Mouse (Mus musculus): Measurements from ENCODE around the gene Actn1. TPM values are rescaled to one million over a fixed set of nuclear protein-coding genes. Genes with fewer than 3 reads are reported as not detected.
A peak's percentile ranks its signal among the peaks of the same experiment; 100 is the strongest.

Actn1 gene
- polyA plus RNA-seq, 1 experiment from 2014 or later = 279 TPM

GRCm38 (mm10) chr12:80239445-80239844 lies 20.7 kb downstream of the Actn1 start:
- DNase-seq (ENCODE audit: low read depth, low spot score) (no peak), ATAC-seq (no peak)

GRCm38 (mm10) chr12:80238523-80238922 lies 21.6 kb downstream of the Actn1 start:
- TF ChIP-seq CTCF (IDR thresholded peaks at IDR 0.05) = no peak
- no peaks in the 10 kb centered on the region for H3K27me3 ChIP-seq
- ChIA-PET POLR2A (no interaction called here), CTCF (no interaction called here)
- DNase-seq (ENCODE audit: low read depth, low spot score) (no peak), ATAC-seq (no peak)
- in situ Hi-C loops (cut with MboI; ENCODE audit: low pct_unique_long_range_greater_than_20kb) = no loop called here

More at GRCm38 (mm10) chr12:80239445-80239844, 20.7 kb downstream of the Actn1 start:
- TF ChIP-seq CTCF (IDR thresholded peaks at IDR 0.05) = no peak
- no peaks in the 10 kb centered on the region for H3K27me3 ChIP-seq
- in situ Hi-C loops (cut with MboI; ENCODE audit: low pct_unique_long_range_greater_than_20kb) = no loop called here
- CTCF ChIA-PET = interaction anchor here (1.1 kb wide), 1 partner anchor 10 kb away, joined by 3 read pairs; no protein-coding TSS in a partner anchor
- POLR2A ChIA-PET = no interaction called here

GRCm38 (mm10) chr12:80235295-80235694 lies 24.9 kb downstream of the Actn1 start:
- POLR2A ChIA-PET = no interaction called here
- TF ChIP-seq CTCF (IDR thresholded peaks at IDR 0.05) = no peak

DNA sequence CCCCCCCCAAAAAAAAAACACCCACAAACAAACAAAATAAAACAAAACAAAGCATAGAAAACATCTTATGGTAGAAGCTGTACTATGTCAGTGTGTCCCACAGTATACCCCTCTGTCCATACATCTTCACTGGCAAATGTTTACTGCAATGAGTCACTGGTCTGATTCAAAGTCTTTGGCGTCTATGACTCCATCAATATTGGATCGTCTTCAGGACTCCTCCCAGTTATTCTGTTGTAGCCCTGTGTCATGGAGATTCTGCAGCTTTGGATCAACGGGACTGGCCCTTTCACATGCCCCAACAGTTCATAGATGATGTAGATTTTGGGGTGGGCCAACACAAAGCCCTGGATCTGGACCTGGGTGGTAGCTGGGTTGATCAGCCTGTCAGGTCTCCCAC lies 25.9 kb downstream of the Actn1 start:
- POLR2A ChIA-PET = interaction anchor here (0.7 to 1.3 kb wide), 2 partner anchors 54 to 131 kb away, joined by 3 to 6 read pairs; no protein-coding TSS in a partner anchor
- H3K27me3 ChIP-seq = no peaks in the 10 kb centered on the region
- TF ChIP-seq CTCF (IDR thresholded peaks at IDR 0.05) = no peak
- ATAC-seq (no peak), DNase-seq (ENCODE audit: low read depth, low spot score) (no peak)
- in situ Hi-C loops (cut with MboI; ENCODE audit: low pct_unique_long_range_greater_than_20kb) = no loop called here
- CTCF ChIA-PET = no interaction called here

More at GRCm38 (mm10) chr12:80235295-80235694, 24.9 kb downstream of the Actn1 start:
- no peak for DNase-seq (ENCODE audit: low read depth, low spot score)
- ATAC-seq = no peak
- no peaks in the 10 kb centered on the region for H3K27me3 ChIP-seq
- CTCF ChIA-PET = interaction anchor here (0.8 kb wide), 1 partner anchor 10 kb away, joined by 4 read pairs; no protein-coding TSS in a partner anchor
- in situ Hi-C loops (cut with MboI; ENCODE audit: low pct_unique_long_range_greater_than_20kb) = no loop called here

DNA sequence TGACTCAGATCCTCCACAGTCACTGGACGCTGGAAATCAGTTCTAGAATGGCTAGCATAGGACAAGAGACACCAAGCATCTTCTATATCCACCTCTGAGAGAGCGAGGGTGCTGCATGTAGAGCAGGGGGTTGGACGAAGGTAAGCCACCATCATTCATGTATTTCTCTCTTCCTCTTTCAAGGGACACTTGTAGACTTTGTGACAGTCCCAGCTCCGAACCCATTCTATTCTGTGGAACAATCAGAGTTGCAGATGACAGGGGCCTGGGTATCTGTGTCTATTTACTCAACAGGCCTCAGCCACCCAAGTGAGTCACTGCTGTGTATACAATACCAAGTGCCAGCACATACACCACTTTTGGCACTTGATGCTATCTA lies 27.3 kb downstream of the Actn1 start:
- DNase-seq (ENCODE audit: low read depth, low spot score) (no peak), ATAC-seq (no peak)
- no peak for TF ChIP-seq CTCF (IDR thresholded peaks at IDR 0.05)
- in situ Hi-C loops (cut with MboI; ENCODE audit: low pct_unique_long_range_greater_than_20kb) = no loop called here
- POLR2A ChIA-PET = no interaction called here
- H3K27me3 ChIP-seq = no peaks in the 10 kb centered on the region
- CTCF ChIA-PET = no interaction called here

GRCm38 (mm10) chr12:80232076-80232839 lies 27.9 kb downstream of the Actn1 start:
- in situ Hi-C loops (cut with MboI; ENCODE audit: low pct_unique_long_range_greater_than_20kb) = no loop called here
- DNase-seq (ENCODE audit: low read depth, low spot score) (no peak), ATAC-seq (no peak)
- ChIA-PET POLR2A (no interaction called here), CTCF (interaction anchor here (1.2 kb wide), 1 partner anchor 13 kb away, joined by 3 read pairs; no protein-coding TSS in a partner anchor)
- no peak for TF ChIP-seq CTCF (IDR thresholded peaks at IDR 0.05)
- H3K27me3 ChIP-seq = no peaks in the 10 kb centered on the region

DNA sequence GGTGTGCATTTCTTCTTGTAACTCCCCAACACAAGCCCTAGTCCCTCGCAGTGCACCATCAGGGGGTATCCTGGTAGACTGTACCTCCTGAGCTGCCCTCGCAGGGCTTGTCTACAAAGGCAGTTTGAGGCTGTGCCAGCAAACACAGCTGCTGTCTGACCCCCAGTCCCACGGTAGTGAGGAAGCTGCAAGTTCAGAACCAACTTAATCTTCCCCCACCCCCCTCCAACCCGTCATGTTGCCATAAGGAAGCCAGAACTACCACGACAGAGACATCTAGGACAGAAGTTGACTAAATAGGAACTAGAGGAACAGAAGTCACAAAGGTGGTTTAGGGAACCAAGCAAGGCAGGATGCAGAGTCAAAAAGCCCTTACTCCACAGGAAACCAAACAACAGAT lies 28.9 kb downstream of the Actn1 start:
- in situ Hi-C loops (cut with MboI; ENCODE audit: low pct_unique_long_range_greater_than_20kb) = no loop called here
- H3K27me3 ChIP-seq = no peaks in the 10 kb centered on the region
- no peak for ATAC-seq
- ChIA-PET CTCF (interaction anchor here (1.2 to 1.5 kb wide), 2 partner anchors 14 to 18 kb away, joined by 3 read pairs; no protein-coding TSS in a partner anchor), POLR2A (interaction anchor here (1.1 kb wide), 1 partner anchor 10 kb away, joined by 3 read pairs; no protein-coding TSS in a partner anchor)
- no peak for DNase-seq (ENCODE audit: low read depth, low spot score)
- TF ChIP-seq CTCF (IDR thresholded peaks at IDR 0.05) = no peak

GRCm38 (mm10) chr12:80230854-80231253 lies 29.3 kb downstream of the Actn1 start:
- POLR2A ChIA-PET = interaction anchor here (0.6 to 1.1 kb wide), 2 partner anchors 9 to 116 kb away, joined by 3 read pairs; no protein-coding TSS in a partner anchor
- TF ChIP-seq CTCF (IDR thresholded peaks at IDR 0.05) = no peak
- CTCF ChIA-PET = interaction anchor here (0.8 to 1.5 kb wide), 4 partner anchors 14 to 23 kb away, joined by 3 read pairs; no protein-coding TSS in a partner anchor
- ATAC-seq = no peak
- no peaks in the 10 kb centered on the region for H3K27me3 ChIP-seq
- DNase-seq (ENCODE audit: low read depth, low spot score) = no peak
- in situ Hi-C loops (cut with MboI; ENCODE audit: low pct_unique_long_range_greater_than_20kb) = no loop called here

DNA sequence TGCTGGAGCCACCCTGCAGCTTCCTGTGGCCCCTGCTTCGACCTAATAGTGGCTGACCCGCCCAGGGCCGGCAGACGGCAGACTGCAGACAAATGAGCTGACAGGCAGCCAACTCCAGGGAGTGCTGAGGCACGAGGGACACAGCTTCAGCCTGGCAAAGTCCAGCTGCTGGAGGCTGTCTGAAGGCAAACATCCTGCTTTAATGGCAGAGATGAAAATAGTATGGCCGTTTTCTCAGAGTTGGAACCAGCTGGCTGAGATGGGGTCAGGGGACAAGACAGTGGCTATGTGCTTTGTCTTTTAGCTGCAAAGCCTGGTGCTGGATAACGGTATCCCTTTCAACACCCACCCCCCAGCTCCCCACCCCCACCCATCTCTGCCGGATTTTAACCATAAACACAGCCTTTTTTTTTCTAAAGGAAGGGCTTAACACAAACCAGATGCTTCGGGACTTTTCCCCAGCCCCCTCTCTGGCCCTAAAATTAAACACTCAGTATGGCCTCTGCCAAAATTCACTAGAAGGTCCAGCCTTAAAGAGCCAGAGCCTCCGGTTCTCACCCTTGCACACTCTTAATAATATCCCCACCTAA lies 30.0 kb downstream of the Actn1 start:
- DNase-seq (ENCODE audit: low read depth, low spot score) (no peak), ATAC-seq (peak; percentile 33)
- CTCF ChIA-PET = interaction anchor here (0.8 to 1.5 kb wide), 4 partner anchors 9 to 24 kb away, joined by 3 read pairs; no protein-coding TSS in a partner anchor
- in situ Hi-C loops (cut with MboI; ENCODE audit: low pct_unique_long_range_greater_than_20kb) = no loop called here
- POLR2A ChIA-PET = interaction anchor here (0.6 to 0.7 kb wide), 2 partner anchors 58 to 116 kb away, joined by 3 read pairs; no protein-coding TSS in a partner anchor
- no peaks in the 10 kb centered on the region for H3K27me3 ChIP-seq
- TF ChIP-seq CTCF (IDR thresholded peaks at IDR 0.05) = no peak

DNA sequence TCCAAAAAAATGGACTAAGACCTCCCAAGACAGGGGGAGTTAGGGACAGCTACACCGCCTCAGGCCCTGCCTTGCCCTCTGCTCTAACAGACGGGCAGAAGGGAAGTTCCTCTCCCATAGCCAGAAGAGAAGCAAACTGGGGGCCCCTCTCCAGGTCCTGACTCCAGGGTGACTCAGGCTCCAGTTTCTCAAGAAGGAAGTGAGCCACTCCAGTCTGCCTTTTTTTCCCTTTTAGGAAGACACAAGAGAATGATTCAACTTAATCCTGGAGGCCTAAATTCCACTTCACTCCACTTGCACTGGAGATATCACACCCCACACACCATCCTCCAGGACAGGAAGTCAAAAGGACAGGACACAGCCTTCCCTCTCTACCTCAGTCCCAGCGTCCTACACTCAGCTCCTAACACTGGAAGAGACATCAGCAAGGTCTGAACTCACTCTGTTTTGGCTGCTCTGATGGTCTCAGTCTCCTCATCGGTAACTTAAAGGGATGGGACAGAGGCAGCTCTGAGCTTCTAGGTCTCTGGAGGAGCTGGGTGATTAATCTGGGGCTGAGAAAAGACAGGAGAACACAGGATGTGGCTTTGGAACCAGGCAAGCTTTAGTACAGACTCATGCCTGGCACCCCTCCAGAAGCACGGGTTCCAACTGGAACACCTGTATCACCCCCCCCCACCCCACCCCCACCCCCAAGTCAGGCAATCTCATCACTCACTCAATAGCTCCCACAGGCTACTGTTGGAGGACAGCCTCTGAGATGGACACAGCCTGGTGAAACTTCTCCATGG lies 31.0 kb downstream of the Actn1 start:
- ChIA-PET POLR2A (interaction anchor here (1.0 to 1.2 kb wide), 2 partner anchors 30 to 158 kb away, joined by 3 to 4 read pairs; no protein-coding TSS in a partner anchor), CTCF (interaction anchor here (0.9 to 1.1 kb wide), 3 partner anchors 10 to 16 kb away, joined by 3 read pairs; no protein-coding TSS in a partner anchor)
- in situ Hi-C loops (cut with MboI; ENCODE audit: low pct_unique_long_range_greater_than_20kb) = no loop called here
- TF ChIP-seq CTCF (IDR thresholded peaks at IDR 0.05) = no peak
- H3K27me3 ChIP-seq = no peaks in the 10 kb centered on the region
- ATAC-seq = peak; percentile 44
- DNase-seq (ENCODE audit: low read depth, low spot score) = no peak
